Mouse (Mus musculus): ENCODE data around the gene Krt20.

GRCm38 (mm10) chr11:99388661-99389060, 49.3 kb downstream of the Krt20 start:
- TF ChIP-seq MAX (IDR thresholded peaks at IDR 0.05; ENCODE audit: low read depth) = no peak
- no peak for TF ChIP-seq POLR2A (IDR thresholded peaks at IDR 0.05; ENCODE audit: insufficient read length, low read depth)
- no peak for TF ChIP-seq MYOD1 (IDR thresholded peaks at IDR 0.05; ENCODE audit: control insufficient read depth in 1 of 3, insufficient read length in 2 of 3, low read depth in 2 of 3)
- no peak for TF ChIP-seq E2F4 (IDR thresholded peaks at IDR 0.05; ENCODE audit: insufficient read depth)
- TF ChIP-seq REST (IDR thresholded peaks at IDR 0.05; ENCODE audit: insufficient read depth, insufficient read length) = no peak

All from myocyte (in vitro differentiated cells).